Mouse (Mus musculus) liver, embryonic 14.5 days (tissue): ENCODE results near the gene Tmem44.

Experiments used
- CTCF ChIP-seq: IDR thresholded peaks from 2 replicates; pipeline ENCODE4 v1.5.1; 2016; ENCODE audit warnings: antibody characterized with exemption, low read depth, control low read depth
- EP300 ChIP-seq: IDR thresholded peaks from 2 replicates; pipeline ENCODE4 v1.6.1; 2016; ENCODE audit warnings: antibody characterized with exemption, low read depth

DNA sequence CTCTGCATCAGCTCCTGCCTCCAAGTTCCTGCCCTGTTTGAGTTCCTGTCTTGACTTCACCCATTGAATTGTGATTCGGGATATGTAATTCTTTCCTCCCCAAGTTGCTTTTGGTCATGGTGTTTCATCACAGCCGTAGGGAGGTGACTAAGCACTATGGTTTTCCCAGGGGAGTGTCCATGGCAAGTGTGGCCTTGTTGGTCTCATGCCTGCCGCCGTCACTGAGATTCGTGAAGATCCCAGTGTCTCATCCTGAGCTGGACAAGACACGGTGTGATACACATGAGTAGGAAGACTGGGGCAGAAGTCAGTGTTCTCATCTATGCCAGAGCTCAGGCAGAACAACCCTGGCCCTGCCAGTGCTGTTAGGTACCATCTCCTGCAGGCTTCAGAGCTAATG is 26.2 kb downstream of the Tmem44 start:
- no peak for TF ChIP-seq CTCF
- TF ChIP-seq EP300 = no peak
